Mouse (Mus musculus) stomach, embryonic 14.5 days (tissue): Measurements from ENCODE around the gene Gnao1. TPM values are rescaled to one million over a fixed set of nuclear protein-coding genes. Genes with fewer than 3 reads are reported as not detected.

Experiments used
- ATAC-seq: fragments of 200-750 bp; cut with Nextera tagmentation; 2 replicates; pipeline ENCODE4 v1.8.0; 2017; ENCODE audit warnings: low read depth, moderate TSS enrichment; ENCODE audit not compliant: insufficient number of reproducible peaks, insufficient read depth, low FRiP score
- H3K27ac ChIP-seq: fragments of 300-500 bp; sonication (generic); 2 replicates; pipeline ENCODE4 v1.5.1; 2014; ENCODE audit warnings: mild to moderate bottlenecking, low read length, moderate library complexity, mixed read lengths
- H3K27me3 ChIP-seq: fragments of 300-500 bp; sonication (generic); 2 replicates; pipeline ENCODE4 v1.6.1; 2014; ENCODE audit warnings: low read length, control low read depth, mixed read lengths; ENCODE audit not compliant: control insufficient read depth, insufficient read depth
- H3K36me3 ChIP-seq: fragments of 300-500 bp; sonication (generic); 2 replicates; pipeline ENCODE4 v1.6.1; 2014; ENCODE audit warnings: mild to moderate bottlenecking, control low read depth, low read length, moderate library complexity, mixed read lengths; ENCODE audit not compliant: control insufficient read depth, insufficient read depth
- H3K4me1 ChIP-seq: fragments of 300-500 bp; sonication (generic); 2 replicates; pipeline ENCODE4 v1.6.1; 2014; ENCODE audit warnings: low read length, control low read depth, mixed read lengths; ENCODE audit not compliant: control insufficient read depth, insufficient read depth
- H3K4me2 ChIP-seq: fragments of 300-500 bp; sonication (generic); replicated peaks from 2 replicates; pipeline ENCODE4 v1.6.1; 2014; ENCODE audit warnings: low read depth, low read length, control low read depth
- H3K4me3 ChIP-seq: fragments of 300-500 bp; sonication (generic); 2 replicates; pipeline ENCODE4 v1.5.1; 2014; ENCODE audit warnings: low read depth, low read length, control low read depth
- H3K9ac ChIP-seq: fragments of 300-500 bp; sonication (generic); replicated peaks from 2 replicates; pipeline ENCODE4 v1.6.1; 2014; ENCODE audit warnings: low read depth, mild to moderate bottlenecking, control low read depth, low read length, moderate library complexity, mixed read lengths
- H3K9me3 ChIP-seq: fragments of 300-500 bp; sonication (generic); 2 replicates; pipeline ENCODE4 v1.6.1; 2016; ENCODE audit warnings: low read depth, low read length, control low read depth; ENCODE audit not compliant: control insufficient read depth
- WGBS: fragments of 180-500 bp; shearing (Covaris S2); extraction: QIAGEN DNeasy Blood & Tissue Kit; methylation state at CpG from one replicate; pipeline ENCODE4 v1.1.7; 2014; 5-methylcytosine and 5-hydroxymethylcytosine counted together
- polyA plus RNA-seq: library from polyadenylated mRNA; unstranded; fragments of >200 nt; fragmentation: Nextera tagmentation; extraction: Ambion mirVana; gene quantifications from 2 replicates; pipeline ENCODE4 v1.2.1, GENCODE M21; 2014

The Gnao1 gene
- polyA plus RNA-seq, 1 experiment from 2014 or later, result 14.0 TPM

DNA sequence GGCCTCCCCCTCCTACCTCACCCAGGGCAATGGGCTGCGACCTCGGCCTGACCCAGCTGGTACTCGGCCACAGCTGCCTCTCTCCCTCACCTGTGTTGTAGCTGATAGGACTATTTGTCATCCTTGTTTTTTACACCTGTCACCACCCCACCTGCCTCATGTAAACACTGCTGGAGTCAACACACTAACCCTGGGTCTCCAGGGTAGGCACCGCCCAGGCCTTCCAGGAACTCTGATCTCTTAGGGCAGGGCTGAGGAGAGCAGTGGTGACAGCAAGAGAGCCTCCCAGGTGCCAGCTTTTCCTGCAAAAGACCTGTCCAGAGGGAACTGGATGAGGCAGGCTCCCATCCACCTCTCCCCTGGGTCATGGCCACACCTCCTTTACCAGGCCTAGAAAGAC is 119.5 kb downstream of the Gnao1 start:
- WGBS, result 62% methylated on average over 4 of the region's 4 CpGs
- H3K9ac ChIP-seq, result no peak overlapping the region
- ATAC-seq, result peak; percentile 68

DNA sequence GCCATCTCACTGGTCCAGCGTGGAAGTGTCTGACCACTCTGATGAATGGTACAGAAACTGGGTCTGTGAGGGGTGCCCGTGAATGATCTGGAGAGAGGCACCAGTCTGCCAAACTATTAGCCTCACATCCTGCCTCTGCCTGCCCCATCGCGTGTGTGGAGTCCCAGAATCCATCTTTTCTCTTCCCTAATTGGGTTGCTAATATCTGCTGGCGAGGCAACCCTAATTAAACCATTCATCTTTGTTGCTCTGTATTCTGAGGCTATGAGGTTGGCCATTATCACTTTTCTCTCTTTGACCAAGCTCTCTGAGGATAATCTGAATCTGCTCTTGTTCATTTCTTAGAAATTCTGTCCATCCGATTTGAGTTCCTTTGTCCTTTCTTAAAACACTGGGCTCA is 121.6 kb downstream of the Gnao1 start:
- Histone ChIP-seq H3K9me3 (no peaks in the 10 kb centered on the region), H3K4me3 (no peak overlapping the region), H3K27me3 (no peaks in the 10 kb centered on the region), H3K27ac (no peak overlapping the region), H3K9ac (no peak overlapping the region), H3K4me1 (no peaks in the 10 kb centered on the region), H3K36me3 (no peaks in the 10 kb centered on the region), H3K4me2 (no peak overlapping the region)
- 79% methylated on average over 6 of the region's 6 CpGs for WGBS
- ATAC-seq, result no peak

More for the DNA sequence above, 119.5 kb downstream of the Gnao1 start:
- Histone ChIP-seq H3K36me3 (no peaks in the 10 kb centered on the region), H3K27me3 (no peaks in the 10 kb centered on the region), H3K4me3 (no peak overlapping the region), H3K4me1 (peaks cover 3% of the 10 kb centered on the region; the same call in 1 of the 2 replicates), H3K9me3 (no peaks in the 10 kb centered on the region), H3K27ac (no peak overlapping the region), H3K4me2 (no peak overlapping the region)

DNA sequence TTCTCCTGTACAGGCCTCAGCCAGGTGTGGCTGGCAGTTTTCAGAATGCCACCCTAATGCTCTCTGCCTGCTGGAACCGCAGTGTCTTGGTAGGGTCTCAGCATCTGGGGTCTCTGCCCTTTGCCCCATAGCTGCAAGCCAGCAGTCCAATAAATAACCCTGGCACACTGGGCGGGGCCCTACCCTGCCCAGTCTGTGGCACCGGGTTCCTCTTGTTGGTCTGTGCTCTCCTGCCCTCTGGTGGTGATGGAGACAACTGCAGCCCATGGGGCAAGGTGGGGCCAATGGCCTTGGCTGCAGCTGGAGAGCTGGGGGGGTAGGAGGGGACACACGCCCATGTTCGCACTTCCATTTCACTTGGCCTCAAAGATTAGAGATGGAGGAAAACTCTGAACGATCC is 123.1 kb downstream of the Gnao1 start:
- Histone ChIP-seq H3K27me3 (no peaks in the 10 kb centered on the region), H3K36me3 (no peaks in the 10 kb centered on the region), H3K4me3 (no peak overlapping the region), H3K4me1 (no peaks in the 10 kb centered on the region), H3K4me2 (no peak overlapping the region), H3K9me3 (no peaks in the 10 kb centered on the region), H3K9ac (no peak overlapping the region), H3K27ac (no peak overlapping the region)
- WGBS, result 24% methylated on average over 6 of the region's 6 CpGs
- ATAC-seq, result 0 out of 2 replicates have a peak, but pooled peaks have one; percentile 24

DNA sequence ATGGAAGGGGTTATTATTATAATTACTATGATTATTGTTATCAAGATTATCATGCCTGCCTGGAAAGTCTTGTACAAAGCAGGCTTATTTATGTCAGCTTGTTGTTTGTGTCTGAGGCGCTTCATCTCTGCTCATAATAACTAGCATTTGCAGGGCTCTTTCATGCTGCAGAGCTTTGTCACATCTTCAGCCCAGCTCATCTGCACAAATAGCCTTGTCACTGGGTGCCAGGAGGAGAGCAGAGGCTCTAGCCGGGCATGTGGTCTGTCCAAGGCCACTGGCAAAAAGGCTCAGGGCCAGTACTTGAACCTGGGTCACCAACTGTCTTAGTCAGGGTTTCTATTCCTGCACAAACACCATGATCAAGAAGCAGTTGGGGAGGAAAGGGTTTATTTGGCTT is 123.5 kb downstream of the Gnao1 start:
- no peak for ATAC-seq
- no peaks in the 10 kb centered on the region for H3K36me3 ChIP-seq
- no peaks in the 10 kb centered on the region for H3K27me3 ChIP-seq
- no peaks in the 10 kb centered on the region for H3K9me3 ChIP-seq
- no peaks in the 10 kb centered on the region for H3K4me1 ChIP-seq
- H3K4me3 ChIP-seq, result no peak overlapping the region
- H3K4me2 ChIP-seq, result no peak overlapping the region
- no peak overlapping the region for H3K27ac ChIP-seq
- H3K9ac ChIP-seq, result no peak overlapping the region
- 90% methylated on average over 2 of the region's 2 CpGs for WGBS

- Histone ChIP-seq H3K9ac (no peak overlapping the region), H3K27ac (no peak overlapping the region), H3K4me1 (no peaks in the 10 kb centered on the region), H3K36me3 (no peaks in the 10 kb centered on the region), H3K9me3 (no peaks in the 10 kb centered on the region), H3K4me3 (no peak overlapping the region), H3K27me3 (no peaks in the 10 kb centered on the region), H3K4me2 (no peak overlapping the region)
- 74% methylated on average over 3 of the region's 3 CpGs for WGBS
- ATAC-seq, result no peak
These were observed 128.4 kb downstream of the Gnao1 start for GRCm38 (mm10) chr8:93938193-93938592.

DNA sequence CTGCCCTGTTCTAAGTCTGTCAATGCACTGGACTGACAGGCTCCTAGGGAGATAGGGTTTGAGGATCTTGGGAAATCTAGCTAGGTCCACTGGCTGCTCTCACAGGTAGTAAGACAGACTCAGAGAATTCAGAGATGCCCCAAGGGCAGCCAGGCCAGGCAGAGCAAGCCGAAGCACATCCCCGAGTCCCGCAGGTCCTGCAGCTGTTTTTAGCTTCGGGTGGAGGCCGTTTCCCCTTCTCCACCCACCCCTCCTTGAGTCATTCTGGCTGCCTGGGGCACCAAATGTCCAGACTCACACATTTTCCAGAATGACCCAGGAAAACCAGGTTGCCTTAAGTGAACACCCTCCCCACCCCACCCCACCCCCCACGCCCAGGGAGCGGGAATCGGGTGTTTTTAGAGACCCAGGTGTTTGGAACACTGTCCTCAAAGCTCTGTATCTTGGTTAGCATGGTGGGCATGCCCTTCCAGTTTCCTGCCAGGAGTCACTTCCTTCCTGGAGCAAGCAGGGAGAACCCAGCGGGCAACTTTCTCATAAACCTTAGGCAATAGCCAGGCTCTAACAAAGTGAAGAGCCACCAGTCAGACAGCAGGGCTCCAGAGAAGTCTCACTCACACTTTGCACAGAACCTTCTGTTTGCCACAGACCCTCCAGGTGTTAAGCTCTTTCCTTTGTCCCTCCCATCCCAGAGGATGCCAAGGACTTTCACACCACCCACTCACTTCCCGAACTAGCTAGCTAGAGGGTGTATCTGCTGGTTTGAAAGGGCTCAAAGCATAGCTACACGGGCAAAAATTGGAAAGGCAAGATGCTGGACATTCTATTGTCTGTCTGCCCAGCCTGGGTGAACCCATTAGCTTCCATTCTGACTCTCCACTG is 131.0 kb downstream of the Gnao1 start:
- H3K9ac ChIP-seq, result no peak overlapping the region
- H3K27ac ChIP-seq, result no peak overlapping the region
- no peak overlapping the region for H3K4me3 ChIP-seq
- 66% methylated on average over 11 of the region's 11 CpGs for WGBS
- H3K9me3 ChIP-seq, result no peaks in the 10 kb centered on the region
- H3K4me1 ChIP-seq, result no peaks in the 10 kb centered on the region
- H3K4me2 ChIP-seq, result no peak overlapping the region
- no peaks in the 10 kb centered on the region for H3K36me3 ChIP-seq
- no peaks in the 10 kb centered on the region for H3K27me3 ChIP-seq
- no peak for ATAC-seq

DNA sequence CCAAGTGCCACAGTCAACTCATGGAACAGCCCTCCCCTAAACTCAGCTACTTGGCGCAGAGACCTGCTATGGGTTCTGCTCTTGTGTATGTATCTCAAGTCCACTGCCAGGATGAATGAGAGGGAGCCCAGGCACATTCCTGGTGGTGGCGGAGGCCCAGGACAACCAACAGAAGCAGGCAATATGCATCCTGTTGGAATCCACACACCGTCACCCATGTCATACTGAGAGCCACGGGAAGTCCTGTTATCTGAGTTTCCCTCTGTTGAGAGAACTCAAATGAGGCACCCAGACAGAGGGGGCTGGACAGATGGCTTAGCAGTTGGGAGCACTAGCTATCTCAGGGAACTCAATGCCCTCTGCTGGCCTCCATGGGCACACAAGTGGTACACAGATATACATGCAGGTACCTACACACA is 131.9 kb downstream of the Gnao1 start:
- WGBS, result 68% methylated on average over 4 of the region's 4 CpGs
- H3K4me2 ChIP-seq, result no peak overlapping the region
- no peak overlapping the region for H3K27ac ChIP-seq
- no peak overlapping the region for H3K9ac ChIP-seq
- H3K4me3 ChIP-seq, result no peak overlapping the region
- no peaks in the 10 kb centered on the region for H3K36me3 ChIP-seq
- no peak for ATAC-seq
- no peaks in the 10 kb centered on the region for H3K27me3 ChIP-seq
- H3K9me3 ChIP-seq, result no peaks in the 10 kb centered on the region
- H3K4me1 ChIP-seq, result no peaks in the 10 kb centered on the region

DNA sequence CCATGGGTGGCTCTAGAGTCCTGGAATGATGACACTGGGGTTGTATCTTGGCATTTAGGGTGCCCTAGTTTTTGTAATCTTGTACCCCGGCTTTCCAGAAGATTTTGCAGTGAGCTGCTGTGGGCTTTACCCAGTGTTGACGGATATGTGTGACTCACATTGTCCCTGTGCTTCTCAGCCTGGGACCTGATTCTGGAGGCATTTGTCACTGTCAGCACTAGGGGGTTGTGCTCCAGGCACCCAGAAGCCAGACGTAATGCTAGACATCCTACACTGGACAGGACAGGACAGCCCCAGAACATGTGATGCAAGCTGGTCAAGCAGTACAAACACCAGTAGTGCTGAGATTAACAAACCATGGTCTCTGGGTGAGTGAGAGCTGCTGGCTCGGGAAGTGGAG is 136.0 kb downstream of the Gnao1 start:
- H3K9me3 ChIP-seq, result no peaks in the 10 kb centered on the region
- WGBS, result 52% methylated on average over 4 of the region's 4 CpGs
- no peak for ATAC-seq
- H3K36me3 ChIP-seq, result no peaks in the 10 kb centered on the region
- no peak overlapping the region for H3K4me3 ChIP-seq
- H3K9ac ChIP-seq, result no peak overlapping the region
- no peaks in the 10 kb centered on the region for H3K27me3 ChIP-seq
- no peak overlapping the region for H3K4me2 ChIP-seq
- no peaks in the 10 kb centered on the region for H3K4me1 ChIP-seq
- H3K27ac ChIP-seq, result no peak overlapping the region

DNA sequence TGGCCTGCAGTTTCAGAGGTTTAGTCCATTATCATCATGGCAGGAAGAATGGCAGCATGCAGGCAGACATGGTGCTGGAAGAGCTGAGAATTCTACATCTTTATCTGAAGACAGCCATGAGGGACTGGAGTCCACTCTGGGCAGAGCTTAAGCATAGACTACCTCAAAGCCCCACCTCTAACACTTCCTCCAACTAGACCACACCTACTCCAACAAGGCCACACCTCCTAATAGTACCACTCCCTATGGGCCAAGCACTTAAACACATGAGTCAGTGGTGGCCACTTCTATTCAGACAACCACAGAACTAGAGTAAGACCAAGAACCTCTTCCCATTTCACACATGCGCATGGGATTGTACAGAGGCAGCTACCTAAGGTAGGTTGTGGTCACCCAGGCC is 136.6 kb downstream of the Gnao1 start:
- Histone ChIP-seq H3K36me3 (no peaks in the 10 kb centered on the region), H3K4me3 (no peak overlapping the region), H3K9me3 (no peaks in the 10 kb centered on the region), H3K9ac (no peak overlapping the region), H3K4me1 (no peaks in the 10 kb centered on the region), H3K27ac (no peak overlapping the region), H3K4me2 (no peak overlapping the region), H3K27me3 (no peaks in the 10 kb centered on the region)
- WGBS, result 100% methylated on average over 1 of the region's 1 CpGs
- no peak for ATAC-seq
